Mouse (Mus musculus) megakaryocyte progenitor cell, adult 5-6 weeks (primary cell): ENCODE data around the gene Clec4g. TPM values are rescaled to one million over a fixed set of nuclear protein-coding genes. Genes with fewer than 3 reads are reported as not detected.
"Not testable (repeated sequence)": the region's sequence is repeated elsewhere in the genome, so short reads cannot be mapped to it uniquely, and the experiment has no call there.

Experiments used
- ATAC-seq: replicated peaks from 2 replicates; pipeline ENCODE4 v1.8.0; 2016; ENCODE audit warnings: mild to moderate bottlenecking, moderate TSS enrichment, inconsistent platforms; ENCODE audit not compliant: poor library complexity
- total RNA-seq, 2 experiments: library from RNA; stranded (forward) in 1 of 2; stranded (reverse) in 1 of 2; fragments of 157-497, 149-512 nt in 1 of 2; fragments of 200-1000 nt in 1 of 2; gene quantifications; 2 replicates each; pipeline versions ENCODE4 v1.2.3 to v1.2.4; 2015 to 2017

Gene Clec4g
- not detected in 2 replicates for total RNA-seq (2015)
- not detected in 2 replicates for total RNA-seq (2017)

GRCm38 (mm10) chr8:3720551-3720950 lies at the start of gene Clec4g:
Gene Clec4g, minus strand, starts transcription at chr8:3720651.
- no peak for ATAC-seq

- ATAC-seq: not testable (repeated sequence)
These were observed 48.2 kb upstream of the Clec4g start for GRCm38 (mm10) chr8:3768641-3769040.

GRCm38 (mm10) chr8:3754261-3754850 lies 33.9 kb upstream of the Clec4g start:
- peak; percentile 99 for ATAC-seq

GRCm38 (mm10) chr8:3748761-3749160 lies 28.3 kb upstream of the Clec4g start, which contains the start of gene Cd209a:
Gene Cd209a, minus strand, starts transcription at chr8:3748984.
- ATAC-seq: peak; percentile 46; the same call in 1 of the 2 replicates

DNA sequence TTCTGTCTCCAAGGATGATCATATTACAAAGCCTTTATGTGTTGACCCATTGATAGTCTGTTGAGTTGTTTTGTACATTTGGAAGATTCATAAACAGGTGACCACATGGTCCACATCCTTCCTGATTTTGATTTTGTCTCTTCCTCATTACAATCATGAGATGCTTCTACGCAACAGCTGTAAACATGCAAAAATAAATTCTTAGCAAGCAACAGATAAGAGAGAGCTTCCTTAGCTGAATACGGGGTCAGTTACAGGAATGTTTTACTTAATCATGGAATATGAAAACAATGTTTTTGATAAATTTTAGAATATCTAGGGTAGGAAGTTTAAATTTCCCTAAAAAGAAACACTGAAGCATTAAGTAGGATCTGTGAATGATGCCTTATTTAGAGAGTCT lies 16.5 kb upstream of the Clec4g start:
- no peak for ATAC-seq

DNA sequence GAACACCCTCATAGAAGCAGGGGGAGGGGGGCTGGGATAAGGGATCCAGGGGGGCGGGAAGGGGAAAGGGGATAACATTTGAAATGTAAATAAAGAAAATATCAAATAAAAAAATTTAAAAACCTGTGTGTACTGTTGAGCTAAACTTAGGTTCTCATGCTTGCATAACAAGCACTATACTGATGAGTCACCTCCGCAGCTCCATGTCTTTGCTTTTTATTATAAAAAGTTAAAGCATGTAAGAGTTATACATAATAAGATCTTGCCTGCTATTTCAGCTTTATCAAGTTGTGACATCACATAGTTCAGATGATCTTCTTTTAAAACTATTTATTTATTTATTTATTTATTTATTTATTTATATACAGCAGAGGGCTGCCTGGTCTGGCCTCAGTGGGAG lies 15.1 kb upstream of the Clec4g start:
- no peak for ATAC-seq

DNA sequence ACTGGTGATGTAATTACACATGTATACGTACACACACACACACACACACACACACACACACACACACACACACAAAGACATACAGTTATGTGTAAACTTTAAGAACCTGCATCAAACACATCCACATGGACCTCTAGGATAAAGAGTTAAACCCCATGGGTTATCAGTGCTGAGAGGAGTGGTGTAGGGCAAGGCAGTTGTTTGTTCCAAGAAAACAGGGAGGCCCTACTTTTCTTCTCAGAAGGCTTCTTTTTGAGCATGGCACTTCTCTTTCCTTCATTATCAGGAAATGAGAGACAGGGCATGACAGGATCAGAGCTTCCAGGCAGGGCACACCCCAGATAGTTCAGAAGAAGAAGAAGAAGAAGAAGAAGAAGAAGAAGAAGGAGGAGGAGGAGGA lies 13.6 kb upstream of the Clec4g start:
- ATAC-seq: no peak

DNA sequence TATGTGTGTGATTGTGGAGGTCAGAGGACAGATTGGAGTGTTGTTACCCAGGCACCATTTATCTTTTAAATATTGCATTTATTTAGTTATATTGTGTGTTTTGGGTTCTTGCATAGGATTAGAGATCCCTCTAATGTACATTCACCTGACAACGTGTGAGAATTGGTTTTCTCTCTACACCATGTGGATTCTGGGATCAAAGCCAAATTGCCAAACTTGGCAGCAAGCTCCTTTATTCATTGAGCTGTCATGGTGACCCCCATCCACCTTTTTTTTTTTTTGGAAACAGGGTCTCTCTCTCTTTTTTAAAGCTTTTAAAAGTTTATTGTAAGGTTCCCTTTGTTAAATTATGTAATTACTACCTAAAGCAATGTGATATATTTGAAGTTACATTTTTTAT lies 590 bp upstream of the Clec4g start:
- no peak for ATAC-seq

- peak; percentile 100 for ATAC-seq
These were observed 1.9 kb downstream of the Clec4g start for GRCm38 (mm10) chr8:3718559-3718958.

DNA sequence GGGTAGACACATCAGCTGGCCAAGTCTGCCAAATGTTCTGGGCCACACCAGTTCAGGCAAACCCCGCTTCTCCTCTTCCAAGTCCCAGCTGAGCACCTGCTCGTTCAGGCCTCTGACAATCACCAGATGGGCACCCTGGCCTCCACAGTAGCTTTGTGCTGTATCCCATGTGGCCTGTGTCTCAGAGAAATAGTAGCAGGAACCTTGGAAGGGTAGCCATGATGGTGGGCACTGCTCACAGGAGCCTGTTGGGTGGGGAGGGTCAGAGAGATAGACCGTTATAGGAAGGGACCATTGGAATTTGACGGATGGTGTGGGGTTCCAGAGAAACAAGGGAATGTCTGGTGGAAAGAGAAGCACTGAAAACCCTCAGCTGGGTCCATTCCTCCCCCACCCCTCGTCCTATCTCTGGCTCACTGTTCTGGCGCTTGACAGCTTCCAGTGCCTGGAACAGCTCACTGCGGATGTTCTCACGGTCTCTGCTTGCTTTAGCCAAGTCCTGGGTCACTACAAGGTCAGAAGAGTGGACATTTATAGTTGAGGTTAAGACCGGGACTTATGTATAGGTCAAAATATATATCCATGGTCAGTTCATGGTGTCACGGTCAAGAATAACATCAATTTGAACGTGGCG lies 3.0 kb downstream of the Clec4g start:
- no peak for ATAC-seq

DNA sequence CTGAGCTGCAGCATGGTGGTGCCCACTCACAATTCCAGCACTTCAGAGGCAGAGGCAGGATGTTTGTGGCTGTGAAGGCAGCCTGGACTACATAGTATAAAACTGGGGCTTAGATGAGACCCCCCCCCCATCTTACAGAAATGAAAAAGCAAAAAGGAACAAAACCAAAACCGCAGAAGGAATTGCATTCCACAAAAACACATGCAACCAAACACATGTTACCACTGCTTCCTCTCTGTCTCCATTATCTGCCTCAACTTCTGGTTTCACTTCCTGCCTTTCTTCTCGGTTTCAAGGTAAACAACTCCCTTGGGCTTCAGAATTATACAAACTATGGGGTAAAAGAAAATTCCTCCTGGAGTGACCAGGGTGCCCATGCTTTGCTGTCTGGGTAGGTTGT lies 8.8 kb downstream of the Clec4g start:
- ATAC-seq: peak; percentile 88

DNA sequence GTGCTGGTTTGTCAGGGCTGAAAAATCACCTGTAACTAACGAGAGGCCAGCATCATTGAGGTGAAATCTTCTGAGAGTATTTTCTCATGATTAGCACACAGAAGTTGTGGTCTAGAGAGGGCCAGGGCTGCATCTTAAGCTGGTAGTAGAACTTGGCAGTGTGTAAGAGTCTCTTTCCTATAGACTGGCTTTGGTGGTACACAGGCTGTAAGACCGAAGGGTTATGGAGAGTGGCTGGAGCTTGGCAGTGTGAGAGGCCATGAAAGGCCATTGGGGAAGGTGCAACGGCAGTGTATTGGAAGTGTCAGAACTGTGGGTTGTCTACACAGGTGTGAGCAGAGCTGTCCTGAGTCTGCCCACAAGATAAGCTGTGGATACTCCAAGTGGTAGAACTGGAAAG lies 10.1 kb downstream of the Clec4g start:
- peak; percentile 12; the same call in 1 of the 2 replicates for ATAC-seq

- ATAC-seq: no peak
These were observed 12.8 kb downstream of the Clec4g start for GRCm38 (mm10) chr8:3707611-3708010.

- peak; percentile 61 for ATAC-seq
These were observed 14.7 kb downstream of the Clec4g start for GRCm38 (mm10) chr8:3705711-3706110.

GRCm38 (mm10) chr8:3701491-3701890 lies 19.0 kb downstream of the Clec4g start:
- peak; percentile 86 for ATAC-seq

- ATAC-seq: no peak
These were observed 26.3 kb downstream of the Clec4g start, which contains the start of gene Fcer2a for GRCm38 (mm10) chr8:3694121-3694520. Gene Fcer2a, minus strand, starts transcription at chr8:3694175.

DNA sequence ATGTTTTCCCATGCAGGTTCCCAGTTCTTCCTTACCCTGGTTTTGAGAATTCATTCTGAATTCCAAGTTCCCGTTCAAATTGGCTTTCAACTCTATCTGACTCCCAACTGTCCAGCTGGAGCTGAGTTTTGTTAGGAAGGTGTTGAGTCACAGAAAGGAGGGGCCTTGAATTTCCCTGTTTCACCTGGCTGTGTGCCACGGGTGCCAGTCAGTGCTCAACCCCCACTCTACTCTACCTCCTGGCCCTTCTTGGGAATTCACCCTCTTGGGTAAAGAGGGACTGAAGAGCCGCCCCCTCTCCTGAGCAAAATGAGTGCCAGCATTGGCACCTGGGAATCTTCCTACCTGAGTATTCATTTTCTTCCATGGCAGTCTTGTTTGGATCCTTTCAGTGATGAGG lies 29.7 kb downstream of the Clec4g start:
- no peak for ATAC-seq

DNA sequence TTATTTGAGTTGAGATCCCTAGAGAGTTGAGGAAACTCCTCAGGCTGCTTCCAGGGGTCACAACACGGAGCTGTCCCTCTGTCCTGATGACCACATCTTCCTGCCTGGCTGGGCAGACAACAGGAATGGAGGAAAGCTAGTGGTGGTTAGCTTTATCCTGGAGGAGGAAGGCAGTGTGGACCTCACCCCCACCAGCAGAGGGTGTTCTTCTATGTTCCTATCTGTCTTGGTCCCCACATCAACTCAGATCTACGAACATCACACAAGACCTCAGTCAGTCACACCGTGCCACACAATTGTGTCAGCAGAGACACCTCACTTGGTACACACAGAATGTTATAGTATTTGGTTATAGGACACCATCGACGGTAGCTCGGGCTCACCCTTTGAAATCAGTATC lies 32.9 kb downstream of the Clec4g start:
- peak; percentile 51 for ATAC-seq

GRCm38 (mm10) chr8:3685422-3685821 lies 35.0 kb downstream of the Clec4g start:
- ATAC-seq: no peak

GRCm38 (mm10) chr8:3684530-3684929 lies 35.9 kb downstream of the Clec4g start:
- ATAC-seq: no peak

DNA sequence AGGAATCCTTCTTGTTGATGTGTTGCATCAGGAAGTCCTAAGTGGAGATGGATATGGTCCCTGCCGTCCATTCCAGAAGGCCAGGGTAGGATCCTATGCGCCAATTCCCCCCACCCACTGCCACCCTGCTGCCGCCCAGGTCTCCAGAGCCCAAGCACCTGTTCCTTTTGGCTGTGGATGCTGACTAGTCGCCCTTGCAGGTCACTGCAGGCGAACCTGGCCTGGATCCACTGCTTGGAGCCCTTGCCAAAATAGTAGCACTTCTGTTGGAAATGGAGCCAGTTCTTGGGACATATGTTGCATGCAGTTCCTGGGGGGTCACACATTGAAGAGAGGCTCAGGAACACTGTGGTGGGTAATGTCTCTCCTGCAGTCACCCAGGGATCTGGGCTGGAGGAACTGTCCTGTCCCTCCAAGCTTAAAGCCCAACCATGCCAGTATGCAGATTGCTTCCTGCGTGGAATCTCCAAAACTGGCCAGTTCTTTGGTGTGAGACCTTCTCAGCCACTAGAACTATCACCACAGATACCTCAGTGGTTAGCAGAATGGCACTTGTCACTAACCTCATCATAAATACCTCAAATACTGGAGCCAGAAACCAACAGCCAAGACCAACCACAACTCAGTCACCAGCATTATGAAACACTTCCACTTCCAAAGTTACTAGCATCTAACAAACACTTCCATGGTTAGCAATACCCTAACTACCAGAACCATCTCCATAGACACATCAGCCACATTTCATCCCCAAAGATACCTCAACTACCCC lies 36.9 kb downstream of the Clec4g start:
- ATAC-seq: peak; percentile 36; the same call in 1 of the 2 replicates

- ATAC-seq: no peak
These were observed 38.0 kb downstream of the Clec4g start for GRCm38 (mm10) chr8:3682435-3682834.
